Mouse (Mus musculus): ENCODE data around the gene Fcnb. TPM values are rescaled to one million over a fixed set of nuclear protein-coding genes. Genes with fewer than 3 reads are reported as not detected.
A peak's percentile ranks its signal among the peaks of the same experiment; 100 is the strongest.

The Fcnb gene
- total and polyA plus RNA-seq, 3 experiments: not detected

- WGBS: 94% methylated on average over 10 of the region's 10 CpGs
- Histone ChIP-seq H3K4me3 (no peak overlapping the region), H3K36me3 (ENCODE audit: control insufficient read depth, insufficient read depth, low read length) (no peaks in the 10 kb centered on the region), H3K4me1 (ENCODE audit: control insufficient read depth, insufficient read depth, low read length) (peaks cover 2% of the 10 kb centered on the region; the same call in 1 of the 2 replicates), H3K9ac (ENCODE audit: low read depth, low read length) (no peak overlapping the region), H3K27ac (no peak overlapping the region), H3K27me3 (ENCODE audit: control insufficient read depth, insufficient read depth, low read length) (no peaks in the 10 kb centered on the region), H3K79me2 (replicated peaks; ENCODE audit: control insufficient read depth, insufficient read depth, low read length) (no peaks in the 10 kb centered on the region)
- no peak for DNase-seq
- TF ChIP-seq CTCF (IDR thresholded peaks at IDR 0.05) (no peak), POLR2A (IDR thresholded peaks at IDR 0.05; ENCODE audit: insufficient read depth, low read depth, low read length) (no peak), EP300 (IDR thresholded peaks at IDR 0.05; ENCODE audit: insufficient read depth, low read depth, low read length) (no peak)
- intact Hi-C loops (cut with DNase I): no loop called here
Measured at GRCm38 (mm10) chr2:28039647-28040325, 44.9 kb downstream of the Fcnb start.

GRCm38 (mm10) chr2:28038391-28039096 lies 46.1 kb downstream of the Fcnb start:
- no peak overlapping the region for H3K4me3 ChIP-seq
- intact Hi-C loops (cut with DNase I): no loop called here
- no peaks in the 10 kb centered on the region for H3K36me3 ChIP-seq (ENCODE audit: control insufficient read depth, insufficient read depth, low read length)
- H3K9ac ChIP-seq (ENCODE audit: low read depth, low read length): no peak overlapping the region
- no peaks in the 10 kb centered on the region for H3K27me3 ChIP-seq (ENCODE audit: control insufficient read depth, insufficient read depth, low read length)
- WGBS: 61% methylated on average over 14 of the region's 14 CpGs
- H3K4me1 ChIP-seq (ENCODE audit: control insufficient read depth, insufficient read depth, low read length): peaks cover 2% of the 10 kb centered on the region; the same call in 1 of the 2 replicates
- TF ChIP-seq POLR2A (IDR thresholded peaks at IDR 0.05; ENCODE audit: insufficient read depth, low read depth, low read length) (no peak), EP300 (IDR thresholded peaks at IDR 0.05; ENCODE audit: insufficient read depth, low read depth, low read length) (no peak), CTCF (IDR thresholded peaks at IDR 0.05) (no peak)
- DNase-seq: peak; percentile 37 to 58
- H3K79me2 ChIP-seq (replicated peaks; ENCODE audit: control insufficient read depth, insufficient read depth, low read length): no peaks in the 10 kb centered on the region
- no peak overlapping the region for H3K27ac ChIP-seq

DNA sequence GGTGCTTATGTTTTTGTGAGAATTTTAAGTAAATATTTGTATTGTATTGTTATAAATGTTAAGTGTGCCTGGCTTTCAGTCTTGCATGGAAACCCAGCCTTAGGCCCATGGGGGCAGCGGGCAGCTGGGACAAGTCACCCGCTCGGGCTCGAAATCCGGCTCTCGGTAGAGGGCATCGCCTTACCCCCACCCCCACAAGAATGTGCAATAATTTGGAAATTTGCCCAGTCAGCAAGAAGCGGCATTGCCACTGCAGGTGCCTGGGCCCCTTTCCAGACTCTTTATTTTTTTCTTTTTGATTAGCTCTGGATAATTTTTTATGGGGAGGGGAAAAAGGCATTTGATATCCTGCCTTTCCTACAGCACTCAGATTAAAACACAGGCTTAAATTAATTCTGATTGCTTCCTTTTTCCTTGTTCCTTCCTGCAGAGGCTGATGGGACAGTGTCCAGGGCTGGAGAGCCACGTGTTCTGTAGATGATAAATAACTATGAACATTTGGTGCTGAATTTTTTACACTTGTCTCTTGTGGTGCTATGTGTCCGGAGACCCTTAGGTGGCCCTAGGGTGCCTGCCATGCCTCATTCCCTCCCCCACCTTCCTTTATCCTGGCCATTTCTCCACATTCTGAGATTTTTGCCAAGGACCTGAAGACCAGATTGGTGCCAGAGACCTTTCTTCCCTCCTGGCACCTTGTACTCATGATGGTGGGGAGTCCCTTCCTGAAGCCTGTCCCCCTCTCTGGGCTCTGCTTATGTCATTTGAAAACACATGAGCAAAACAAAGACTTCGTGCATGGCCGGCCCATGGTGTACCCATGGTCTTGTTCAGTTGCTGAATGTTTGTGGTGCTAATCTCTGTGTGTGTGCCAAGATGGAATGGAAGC lies 46.9 kb downstream of the Fcnb start:
- H3K27ac ChIP-seq: no peak overlapping the region
- no peak overlapping the region for H3K9ac ChIP-seq (ENCODE audit: low read depth, low read length)
- peaks cover 2% of the 10 kb centered on the region; the same call in 1 of the 2 replicates for H3K4me1 ChIP-seq (ENCODE audit: control insufficient read depth, insufficient read depth, low read length)
- TF ChIP-seq CTCF (IDR thresholded peaks at IDR 0.05) (no peak), POLR2A (IDR thresholded peaks at IDR 0.05; ENCODE audit: insufficient read depth, low read depth, low read length) (no peak), EP300 (IDR thresholded peaks at IDR 0.05; ENCODE audit: insufficient read depth, low read depth, low read length) (no peak)
- no peaks in the 10 kb centered on the region for H3K79me2 ChIP-seq (replicated peaks; ENCODE audit: control insufficient read depth, insufficient read depth, low read length)
- 45% methylated on average over 12 of the region's 12 CpGs for WGBS
- no peaks in the 10 kb centered on the region for H3K36me3 ChIP-seq (ENCODE audit: control insufficient read depth, insufficient read depth, low read length)
- H3K4me3 ChIP-seq: no peak overlapping the region
- intact Hi-C loops (cut with DNase I): no loop called here
- H3K27me3 ChIP-seq (ENCODE audit: control insufficient read depth, insufficient read depth, low read length): no peaks in the 10 kb centered on the region
- no peak for DNase-seq

DNA sequence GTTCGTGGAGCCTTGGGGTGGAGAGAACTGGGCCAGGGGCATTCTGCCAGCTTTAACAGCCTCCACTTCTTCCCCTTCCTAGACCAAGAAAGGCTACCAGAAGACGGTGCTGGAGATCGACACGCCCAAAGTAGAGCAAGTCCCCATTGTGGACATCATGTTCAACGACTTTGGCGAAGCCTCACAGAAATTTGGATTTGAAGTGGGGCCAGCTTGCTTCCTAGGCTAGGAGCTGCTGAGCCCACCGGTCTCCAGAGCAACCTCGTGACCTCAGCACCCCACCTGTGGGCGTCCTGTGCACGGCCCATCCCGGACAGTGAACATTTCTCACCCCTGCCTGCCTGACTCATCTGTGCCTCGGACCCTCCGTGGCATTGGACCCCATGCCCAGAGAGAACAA lies 47.9 kb downstream of the Fcnb start:
- Histone ChIP-seq H3K4me3 (no peak overlapping the region), H3K4me1 (ENCODE audit: control insufficient read depth, insufficient read depth, low read length) (peaks cover 2% of the 10 kb centered on the region; the same call in 1 of the 2 replicates), H3K9ac (ENCODE audit: low read depth, low read length) (no peak overlapping the region), H3K79me2 (replicated peaks; ENCODE audit: control insufficient read depth, insufficient read depth, low read length) (no peaks in the 10 kb centered on the region), H3K36me3 (ENCODE audit: control insufficient read depth, insufficient read depth, low read length) (no peaks in the 10 kb centered on the region), H3K27me3 (ENCODE audit: control insufficient read depth, insufficient read depth, low read length) (no peaks in the 10 kb centered on the region), H3K27ac (no peak overlapping the region)
- TF ChIP-seq POLR2A (IDR thresholded peaks at IDR 0.05; ENCODE audit: insufficient read depth, low read depth, low read length): no peak
- WGBS: 82% methylated on average over 13 of the region's 13 CpGs
- intact Hi-C loops (cut with DNase I): no loop called here
- DNase-seq: no peak

GRCm38 (mm10) chr2:28034011-28034710 lies 50.5 kb downstream of the Fcnb start:
- H3K27ac ChIP-seq: no peak overlapping the region
- H3K4me3 ChIP-seq: no peak overlapping the region
- peaks cover 2% of the 10 kb centered on the region; the same call in 1 of the 2 replicates for H3K4me1 ChIP-seq (ENCODE audit: control insufficient read depth, insufficient read depth, low read length)
- no peak for DNase-seq
- TF ChIP-seq EP300 (IDR thresholded peaks at IDR 0.05; ENCODE audit: insufficient read depth, low read depth, low read length): no peak
- H3K9ac ChIP-seq (ENCODE audit: low read depth, low read length): no peak overlapping the region
- WGBS: 85% methylated on average over 13 of the region's 13 CpGs
- H3K27me3 ChIP-seq (ENCODE audit: control insufficient read depth, insufficient read depth, low read length): no peaks in the 10 kb centered on the region
- no peaks in the 10 kb centered on the region for H3K79me2 ChIP-seq (replicated peaks; ENCODE audit: control insufficient read depth, insufficient read depth, low read length)
- no peaks in the 10 kb centered on the region for H3K36me3 ChIP-seq (ENCODE audit: control insufficient read depth, insufficient read depth, low read length)
- intact Hi-C loops (cut with DNase I): no loop called here

Measured in heart, adult 2 months (tissue).